Mouse (Mus musculus) heart, postnatal 0 days (tissue): ENCODE data around the gene Supt3.

Experiments used
- CTCF ChIP-seq: IDR thresholded peaks from 2 replicates; pipeline ENCODE4 v1.5.1; 2016; ENCODE audit warnings: antibody characterized with exemption, control low read depth, low read depth
- EP300 ChIP-seq: IDR thresholded peaks from 2 replicates; pipeline ENCODE4 v1.6.1; 2016; ENCODE audit warnings: antibody characterized with exemption, low read depth

DNA sequence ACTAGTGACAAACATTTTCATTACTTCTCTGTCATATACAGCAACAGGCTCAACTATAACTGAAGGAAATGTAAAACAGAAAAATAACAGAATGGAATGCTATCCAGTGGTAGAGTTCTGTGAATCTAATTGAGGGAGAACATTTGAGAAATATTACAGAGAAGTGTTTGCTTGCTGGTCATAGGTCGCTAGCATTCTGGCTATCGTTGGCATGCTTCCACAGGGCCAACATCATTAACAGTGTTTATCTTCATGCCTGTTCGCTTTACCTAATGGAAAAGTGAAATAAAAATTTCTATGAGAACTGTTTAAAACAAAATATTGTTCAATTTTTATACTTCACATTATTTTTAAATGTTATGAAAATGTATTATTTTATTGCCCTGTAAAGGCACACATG lies 290.5 kb downstream of the Supt3 start:
- TF ChIP-seq CTCF = no peak
- TF ChIP-seq EP300 = no peak
